Mouse (Mus musculus) midbrain, embryonic 16.5 days (tissue): ENCODE measurements around the gene Maml1. TPM values are rescaled to one million over a fixed set of nuclear protein-coding genes. Genes with fewer than 3 reads are reported as not detected.
"Not testable (repeated sequence)": the region's sequence is repeated elsewhere in the genome, so short reads cannot be mapped to it uniquely, and the experiment has no call there.

Source experiments
- ATAC-seq: fragments of 200-750 bp; cut with Nextera tagmentation; 2 replicates; pipeline ENCODE4 v1.8.0; 2017; ENCODE audit warnings: moderate TSS enrichment
- H3K27ac ChIP-seq: fragments of 300-500 bp; sonication (generic); 2 replicates; pipeline ENCODE4 v1.5.1; 2014; ENCODE audit warnings: mild to moderate bottlenecking, low read length, mixed read lengths
- H3K27me3 ChIP-seq: fragments of 300-500 bp; sonication (generic); 2 replicates; pipeline ENCODE4 v1.6.1; 2014; ENCODE audit warnings: low read depth, low read length, mixed read lengths; ENCODE audit not compliant: control insufficient read depth, insufficient read depth
- H3K36me3 ChIP-seq: fragments of 300-500 bp; sonication (generic); 2 replicates; pipeline ENCODE4 v1.6.1; 2014; ENCODE audit warnings: mild to moderate bottlenecking, low read length, moderate library complexity, mixed read lengths; ENCODE audit not compliant: control insufficient read depth, insufficient read depth
- H3K4me1 ChIP-seq: fragments of 300-500 bp; sonication (generic); 2 replicates; pipeline ENCODE4 v1.6.1; 2014; ENCODE audit warnings: mild to moderate bottlenecking, low read length, mixed read lengths; ENCODE audit not compliant: control insufficient read depth, insufficient read depth
- H3K4me2 ChIP-seq: fragments of 300-500 bp; sonication (generic); 2 replicates; pipeline ENCODE4 v1.6.1; 2014; ENCODE audit warnings: mild to moderate bottlenecking, low read length, mixed read lengths
- H3K4me3 ChIP-seq: fragments of 300-500 bp; sonication (generic); 2 replicates; pipeline ENCODE4 v1.5.1; 2014; ENCODE audit warnings: low read depth, mild to moderate bottlenecking, low read length, moderate library complexity, mixed read lengths
- H3K9ac ChIP-seq: fragments of 300-500 bp; sonication (generic); 2 replicates; pipeline ENCODE4 v1.6.1; 2014; ENCODE audit warnings: low read depth, low read length, mixed read lengths
- H3K9me3 ChIP-seq: fragments of 300-500 bp; sonication (generic); replicated peaks from 2 replicates; pipeline ENCODE4 v1.6.1; 2014; ENCODE audit warnings: mild to moderate bottlenecking, low read length, mixed read lengths; ENCODE audit not compliant: control insufficient read depth, poor library complexity, severe bottlenecking
- WGBS: fragments of 180-500 bp; shearing (Covaris S2); extraction: QIAGEN DNeasy Blood & Tissue Kit; methylation state at CpG from one replicate; pipeline ENCODE4 v1.1.7; 2014; 5-methylcytosine and 5-hydroxymethylcytosine counted together
- polyA plus RNA-seq: library from polyadenylated mRNA; unstranded; fragments of >200 nt; fragmentation: Nextera tagmentation; extraction: Ambion mirVana; gene quantifications from 2 replicates; pipeline ENCODE4 v1.2.1, GENCODE M21; 2015

The Maml1 gene
- polyA plus RNA-seq, 1 experiment from 2014 or later = 2.0 TPM

DNA sequence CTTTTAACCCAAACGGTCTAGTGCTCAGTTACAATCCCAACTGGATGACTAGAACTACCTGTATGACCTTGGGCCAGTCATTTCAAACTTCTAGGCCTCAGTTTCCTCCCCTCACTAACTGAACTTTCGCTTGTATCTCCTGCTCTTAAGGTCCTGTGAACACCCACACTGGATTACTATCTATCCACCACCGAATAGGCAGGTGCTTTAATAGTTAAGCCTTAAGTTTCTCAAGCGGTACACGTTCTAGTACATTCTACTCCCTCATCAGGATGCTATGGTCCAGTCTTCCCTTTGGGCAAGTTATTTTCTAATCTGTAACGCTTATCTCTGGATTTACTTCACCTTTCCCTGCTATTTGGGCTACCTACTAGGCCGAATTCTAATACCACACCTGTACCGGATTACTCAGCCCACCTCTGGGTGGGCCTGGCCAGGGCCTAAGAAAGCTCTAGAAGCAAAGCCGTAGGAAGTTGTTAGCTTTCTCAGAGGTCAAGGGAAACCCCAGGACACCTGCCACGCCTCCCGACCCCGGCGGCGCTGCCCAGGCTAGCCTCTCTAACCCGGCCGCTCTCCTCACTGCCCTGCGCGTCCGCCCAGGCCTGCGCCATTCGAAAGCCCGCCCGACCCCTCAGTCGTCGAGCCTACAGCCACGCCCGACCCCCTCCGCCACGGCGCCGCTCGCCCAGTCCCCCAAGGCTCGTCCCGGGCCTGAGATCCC, 32.8 kb upstream of the Maml1 start:
- ATAC-seq = peak; percentile 78
- H3K36me3 ChIP-seq = no peaks in the 10 kb centered on the region
- H3K27ac ChIP-seq = peak overlapping the region; percentile 87
- peaks cover 30% of the 10 kb centered on the region for H3K4me1 ChIP-seq
- H3K9ac ChIP-seq = peak overlapping the region; percentile 96
- no peaks in the 10 kb centered on the region for H3K9me3 ChIP-seq
- peak overlapping the region; percentile 92 for H3K4me3 ChIP-seq
- H3K27me3 ChIP-seq = no peaks in the 10 kb centered on the region
- 1% methylated on average over 33 of the region's 34 CpGs for WGBS
- H3K4me2 ChIP-seq = peak overlapping the region; percentile 80

DNA sequence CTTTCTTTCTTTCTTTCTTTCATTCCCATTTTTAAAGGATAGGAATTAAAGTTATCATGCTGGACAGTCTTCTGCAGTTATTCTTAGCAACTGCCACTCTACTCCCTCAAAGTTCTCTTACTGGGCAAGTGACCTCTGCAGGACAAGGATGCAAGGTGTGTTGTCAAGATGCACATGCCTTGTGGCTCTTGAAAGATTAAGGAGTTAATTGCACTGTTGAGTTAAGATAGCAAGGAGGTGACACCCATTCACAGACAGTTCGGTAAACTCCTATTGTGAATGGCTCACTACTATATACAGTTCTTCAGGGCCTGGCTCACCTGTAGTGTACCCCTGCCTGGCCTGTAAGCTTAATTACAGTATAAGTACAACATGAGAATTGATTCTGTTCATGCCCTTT, 31.7 kb upstream of the Maml1 start:
- Histone ChIP-seq H3K4me2 (peak overlapping the region; percentile 80), H3K9ac (peak overlapping the region; percentile 96; the same call in 1 of the 2 replicates), H3K9me3 (no peaks in the 10 kb centered on the region), H3K36me3 (0 out of 2 replicates have a peak, but pooled peaks cover 2% of the 10 kb centered on the region), H3K27me3 (no peaks in the 10 kb centered on the region), H3K4me1 (peaks cover 30% of the 10 kb centered on the region), H3K4me3 (peak overlapping the region; percentile 92), H3K27ac (no peak overlapping the region)
- WGBS = 26% methylated on average over 1 of the region's 1 CpGs
- ATAC-seq = no peak

DNA sequence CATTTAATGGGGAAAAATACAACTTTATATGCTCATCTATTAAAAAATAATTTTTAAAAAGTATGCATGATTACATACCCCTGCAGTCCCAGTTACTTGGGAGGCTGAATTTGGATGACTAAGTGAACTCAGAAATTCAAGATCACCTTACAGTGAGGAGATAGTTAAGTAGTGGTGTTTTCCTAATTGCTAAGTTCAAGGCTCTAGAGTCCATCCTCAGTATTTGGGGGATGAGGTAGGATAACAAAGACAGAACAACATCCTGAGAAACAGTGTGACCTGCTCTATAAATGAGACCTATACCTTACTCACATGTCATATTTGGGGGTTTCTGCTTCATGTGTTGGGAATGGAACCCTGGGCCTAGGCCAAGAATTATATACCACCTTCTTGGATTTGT, 30.2 kb upstream of the Maml1 start:
- no peak for ATAC-seq
- no peak overlapping the region for H3K4me2 ChIP-seq
- H3K9ac ChIP-seq = no peak overlapping the region

GRCm38 (mm10) chr11:50321239-50321638, 29.1 kb upstream of the Maml1 start:
- H3K9ac ChIP-seq = no peak overlapping the region
- no peak for ATAC-seq
- no peak overlapping the region for H3K27ac ChIP-seq
- H3K27me3 ChIP-seq = no peaks in the 10 kb centered on the region
- H3K4me1 ChIP-seq = peaks cover 25% of the 10 kb centered on the region
- WGBS = 93% methylated on average over 6 of the region's 6 CpGs
- H3K36me3 ChIP-seq = 0 out of 2 replicates have a peak, but pooled peaks cover 2% of the 10 kb centered on the region
- H3K4me2 ChIP-seq = no peak overlapping the region
- no peak overlapping the region for H3K4me3 ChIP-seq
- H3K9me3 ChIP-seq = no peaks in the 10 kb centered on the region

More for the DNA sequence above, 30.2 kb upstream of the Maml1 start:
- Histone ChIP-seq H3K27me3 (no peaks in the 10 kb centered on the region), H3K36me3 (0 out of 2 replicates have a peak, but pooled peaks cover 2% of the 10 kb centered on the region), H3K27ac (no peak overlapping the region), H3K9me3 (no peaks in the 10 kb centered on the region), H3K4me1 (peaks cover 30% of the 10 kb centered on the region), H3K4me3 (no peak overlapping the region)

DNA sequence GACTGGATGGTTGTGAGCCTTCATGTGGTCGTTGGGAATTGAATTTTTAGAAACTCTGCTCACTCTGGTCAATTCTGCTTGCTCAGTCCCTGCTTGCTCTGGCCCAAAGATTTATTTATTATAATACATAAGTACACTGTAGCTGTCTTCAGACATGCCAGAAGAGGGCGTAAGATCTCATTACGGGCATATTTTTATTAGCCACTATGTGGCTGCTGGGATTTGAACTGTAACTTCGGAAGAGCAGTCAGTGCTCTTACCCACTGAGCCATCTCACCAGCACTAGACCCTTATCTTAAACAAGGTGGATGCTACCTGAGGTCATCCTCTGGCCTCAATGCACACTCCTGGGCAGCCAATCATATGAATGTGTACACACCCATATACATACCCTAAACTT, 27.2 kb upstream of the Maml1 start:
- not testable (repeated sequence) for H3K27ac ChIP-seq

GRCm38 (mm10) chr11:50312803-50313202, 20.7 kb upstream of the Maml1 start:
- Histone ChIP-seq H3K4me1 (no peaks in the 10 kb centered on the region), H3K9me3 (no peaks in the 10 kb centered on the region), H3K9ac (no peak overlapping the region), H3K4me3 (no peak overlapping the region), H3K4me2 (no peak overlapping the region), H3K36me3 (peaks cover 9% of the 10 kb centered on the region; the same call in 1 of the 2 replicates), H3K27ac (no peak overlapping the region), H3K27me3 (no peaks in the 10 kb centered on the region)
- ATAC-seq = no peak
- WGBS = 89% methylated on average over 2 of the region's 2 CpGs

More for the DNA sequence above, 27.2 kb upstream of the Maml1 start:
- H3K4me3 ChIP-seq, H3K27me3 ChIP-seq, H3K36me3 ChIP-seq, H3K9ac ChIP-seq, ATAC-seq, H3K9me3 ChIP-seq, H3K4me2 ChIP-seq: not testable (repeated sequence)
- 90% methylated on average over 4 of the region's 4 CpGs for WGBS
- H3K4me1 ChIP-seq = peaks cover 22% of the 10 kb centered on the region

DNA sequence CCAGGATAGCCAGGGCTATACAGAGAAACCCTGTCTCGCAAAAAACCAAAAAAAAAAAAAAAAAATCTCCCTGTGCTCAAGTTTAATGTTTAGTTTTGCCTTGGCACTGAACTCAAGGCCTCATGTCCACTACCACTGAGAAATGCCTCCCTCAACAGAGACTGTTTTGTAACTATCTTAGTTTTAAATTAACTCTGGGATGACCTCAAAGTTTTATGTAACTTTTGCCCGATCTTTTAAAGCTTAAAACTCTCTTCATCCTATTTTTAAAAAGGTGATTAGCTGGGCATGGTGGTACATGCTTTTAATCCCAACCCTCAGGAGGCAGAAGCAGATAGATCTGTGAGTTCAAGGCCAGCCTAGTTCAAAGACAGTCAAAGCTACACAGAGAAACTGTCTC, 11.3 kb upstream of the Maml1 start:
- Histone ChIP-seq H3K4me1 (no peaks in the 10 kb centered on the region), H3K9ac (no peak overlapping the region), H3K9me3 (no peaks in the 10 kb centered on the region), H3K4me3 (no peak overlapping the region), H3K4me2 (no peak overlapping the region), H3K36me3 (peaks cover 43% of the 10 kb centered on the region), H3K27ac (no peak overlapping the region), H3K27me3 (no peaks in the 10 kb centered on the region)
- ATAC-seq = no peak
- 99% methylated on average over 2 of the region's 2 CpGs for WGBS

DNA sequence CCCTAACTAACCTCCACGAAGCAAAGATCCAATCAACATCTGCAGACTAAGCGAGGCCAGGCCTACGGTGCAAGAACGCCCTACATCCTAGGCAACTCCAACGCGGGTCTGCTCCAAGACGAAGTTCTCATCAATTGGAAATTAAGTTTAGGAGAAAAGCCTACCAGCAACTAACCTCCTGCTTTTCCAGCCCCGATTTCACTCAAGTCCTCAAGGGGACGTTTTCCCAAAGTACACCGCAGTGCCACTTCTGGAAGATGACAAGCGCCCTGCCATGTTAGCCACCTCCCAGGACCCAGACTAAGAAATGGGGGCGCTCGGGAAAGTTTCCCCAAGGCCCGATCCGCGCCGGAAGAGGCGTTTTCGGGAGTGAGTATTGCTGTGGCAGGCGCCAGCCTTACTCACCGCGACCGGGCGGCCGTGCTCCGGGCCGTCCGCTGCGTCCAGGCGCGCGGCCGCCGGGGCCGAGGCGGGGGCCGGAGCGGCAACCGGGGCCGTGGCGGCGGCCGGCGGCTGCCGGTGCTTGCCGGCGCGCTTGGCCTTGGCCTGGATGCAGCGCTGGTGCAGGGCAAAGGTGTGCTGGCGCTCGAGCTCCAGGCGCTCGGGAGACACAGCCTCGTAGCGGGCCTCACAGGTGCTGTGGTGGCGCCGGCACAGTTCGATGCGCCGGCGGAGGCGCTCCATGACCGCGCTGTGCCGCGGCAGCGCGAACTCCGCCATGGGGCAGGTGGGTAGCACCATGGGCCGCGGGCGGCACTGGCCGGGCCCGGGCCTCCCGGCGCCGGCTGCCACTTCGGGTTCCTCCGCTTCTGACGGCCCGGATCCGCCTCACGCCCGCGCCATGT, 568 bp downstream of the Maml1 start:
- WGBS = under 1% methylated on average over 76 of the region's 85 CpGs
- Histone ChIP-seq H3K9me3 (no peaks in the 10 kb centered on the region), H3K27ac (peak overlapping the region; percentile 98), H3K4me2 (peak overlapping the region; percentile 54), H3K4me1 (peaks cover 28% of the 10 kb centered on the region), H3K4me3 (peak overlapping the region; percentile 99), H3K36me3 (peaks cover 6% of the 10 kb centered on the region; the same call in 1 of the 2 replicates), H3K9ac (peak overlapping the region; percentile 98), H3K27me3 (no peaks in the 10 kb centered on the region)
- peak; percentile 86 for ATAC-seq
